Mouse (Mus musculus) erythroblast, embryonic 14.5 days (primary cell): ENCODE results near the gene Marveld1.

Experiments
- GATA1 ChIP-seq: IDR thresholded peaks from 2 replicates; pipeline ENCODE4 v1.6.1; 2012; ENCODE audit warnings: low read length, inconsistent platforms, mixed read lengths
- TAL1 ChIP-seq: IDR thresholded peaks from 3 replicates; pipeline ENCODE4 v1.6.1; 2012; ENCODE audit warnings: low read length, inconsistent platforms, mixed read lengths

DNA sequence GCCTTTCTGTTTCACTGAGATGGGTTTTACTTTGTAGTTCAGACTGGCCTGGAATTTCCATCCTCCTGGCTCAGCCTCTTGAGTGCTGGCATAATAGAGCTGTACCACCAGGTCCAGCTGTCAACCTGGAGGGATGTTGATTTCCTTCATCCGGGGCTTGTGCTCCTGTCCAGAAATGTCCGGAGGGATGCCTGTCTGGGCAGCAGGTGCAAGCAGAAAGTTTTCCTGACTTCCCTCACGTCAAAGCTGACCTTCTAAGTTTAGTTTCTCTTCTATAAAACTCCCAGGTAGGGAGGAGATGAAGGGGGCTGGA is 16.9 kb upstream of the Marveld1 start:
- TF ChIP-seq GATA1 (no peak), TAL1 (no peak)
